Mouse (Mus musculus): ENCODE measurements around the gene Gm8882. TPM values are rescaled to one million over a fixed set of nuclear protein-coding genes. Genes with fewer than 3 reads are reported as not detected.
"Not testable (repeated sequence)": the region's sequence is repeated elsewhere in the genome, so short reads cannot be mapped to it uniquely, and the experiment has no call there.

Gene Gm8882
- not detected for total RNA-seq (2021)
- long read RNA-seq, experiment 1 = 0 reads
- long read RNA-seq, experiment 2 = 0 reads

DNA sequence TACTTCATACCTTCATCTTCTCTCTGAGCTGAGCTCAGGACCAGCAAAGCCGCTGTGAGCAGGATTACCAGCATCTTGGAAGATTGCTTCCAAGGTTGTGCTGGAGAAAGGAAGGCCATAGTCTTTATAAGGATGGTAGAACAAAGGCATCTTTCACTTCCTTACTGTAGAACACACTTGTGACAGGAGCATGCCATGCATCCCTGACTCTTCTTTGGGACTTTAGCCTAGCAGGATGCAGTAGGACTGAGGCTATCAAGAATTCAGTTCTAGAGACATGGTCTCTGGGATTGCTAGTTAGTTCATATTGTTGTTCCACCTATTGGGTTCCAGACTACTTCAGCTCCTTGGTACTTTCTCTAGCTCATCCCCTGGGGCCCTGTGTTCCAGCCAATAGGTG, at the start of gene Gm8882:
Gm8882 (minus strand) TSS at position 101 of the 400 bp plus-strand sequence.
- intact Hi-C loops (cut with DNase I); H3K4me3 ChIP-seq; DNase-seq (ENCODE audit: extremely low spot score in 1 of 2, low spot score in 2 of 2): not testable (repeated sequence)

DNA sequence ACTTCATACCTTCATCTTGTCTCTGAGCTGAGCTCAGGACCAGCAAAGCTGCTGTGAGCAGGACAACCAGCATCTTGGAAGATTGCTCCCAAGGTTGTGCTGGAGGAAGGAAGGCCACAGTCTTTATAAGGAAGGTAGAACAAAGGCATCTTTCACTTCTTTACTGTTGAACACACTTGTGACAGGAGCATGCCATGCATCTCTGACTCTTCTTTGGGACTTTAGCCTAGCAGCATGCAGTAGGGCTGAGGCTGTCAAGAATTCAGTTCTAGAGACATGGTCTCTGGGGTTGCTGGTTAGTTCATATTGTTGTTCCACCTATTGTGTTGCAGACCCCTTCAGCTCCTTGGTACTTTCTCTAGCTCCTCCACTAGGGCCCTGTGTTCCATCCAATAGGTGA, 49.3 kb downstream of the Gm8882 start, which contains the start of gene Prpmp5:
Prpmp5 (minus strand) TSS at position 101 of the 400 bp plus-strand sequence.
- H3K27ac ChIP-seq; intact Hi-C loops (cut with DNase I); DNase-seq (ENCODE audit: extremely low spot score in 1 of 2, low spot score in 2 of 2); H3K4me3 ChIP-seq: not testable (repeated sequence)

More for the DNA sequence above, at the start of gene Gm8882:
- not testable (repeated sequence) for H3K27ac ChIP-seq

Other genes with a start within 250 kb of the Gm8882 start
- gene Prb1, start 153.6 kb downstream of the Gm8882 start, total RNA-seq (2021) = not detected
- not detected for gene Prpmp5, start 49.4 kb downstream of the Gm8882 start, total RNA-seq (2021)
- not detected for gene Prh1, start 205.7 kb upstream of the Gm8882 start, total RNA-seq (2021)
- gene Prp2, start 231.8 kb upstream of the Gm8882 start, total RNA-seq (2021) = not detected

All from left cerebral cortex, adult 2 months (tissue).